Mouse (Mus musculus) stomach, embryonic 15.5 days (tissue): ENCODE measurements around the gene Gstm6. TPM values are rescaled to one million over a fixed set of nuclear protein-coding genes. Genes with fewer than 3 reads are reported as not detected.

Experiments used
- ATAC-seq: fragments of 200-750 bp; cut with Nextera tagmentation; 2 replicates; pipeline ENCODE4 v1.8.0; 2017; ENCODE audit warnings: low read depth, moderate number of reproducible peaks, moderate TSS enrichment; ENCODE audit not compliant: insufficient read depth, low FRiP score
- H3K27ac ChIP-seq: fragments of 300-500 bp; sonication (generic); 2 replicates; pipeline ENCODE4 v1.5.1; 2015; ENCODE audit warnings: mild to moderate bottlenecking, inconsistent platforms
- H3K27me3 ChIP-seq: fragments of 300-500 bp; sonication (generic); replicated peaks from 2 replicates; pipeline ENCODE4 v1.6.1; 2015; ENCODE audit warnings: inconsistent platforms
- H3K36me3 ChIP-seq: fragments of 300-500 bp; sonication (generic); 2 replicates; pipeline ENCODE4 v1.6.1; 2015; ENCODE audit warnings: inconsistent platforms
- H3K4me1 ChIP-seq: fragments of 300-500 bp; sonication (generic); 2 replicates; pipeline ENCODE4 v1.6.1; 2015; ENCODE audit warnings: inconsistent platforms
- H3K4me2 ChIP-seq: fragments of 300-500 bp; sonication (generic); 2 replicates; pipeline ENCODE4 v1.6.1; 2015; ENCODE audit warnings: mild to moderate bottlenecking, inconsistent platforms
- H3K4me3 ChIP-seq: fragments of 300-500 bp; sonication (generic); replicated peaks from 2 replicates; pipeline ENCODE4 v1.5.1; 2015; ENCODE audit warnings: inconsistent platforms
- H3K9ac ChIP-seq: fragments of 300-500 bp; sonication (generic); 2 replicates; pipeline ENCODE4 v1.6.1; 2015; ENCODE audit warnings: inconsistent platforms
- H3K9me3 ChIP-seq: fragments of 300-500 bp; sonication (generic); 2 replicates; pipeline ENCODE4 v1.6.1; 2016; ENCODE audit warnings: inconsistent platforms
- WGBS: fragments of 180-500 bp; shearing (Covaris S2); methylation state at CpG from one replicate; pipeline ENCODE4 v1.1.7; 2015; 5-methylcytosine and 5-hydroxymethylcytosine counted together
- polyA plus RNA-seq: library from polyadenylated mRNA; unstranded; fragments of >200 nt; fragmentation: Nextera tagmentation; extraction: Ambion mirVana; gene quantifications from 2 replicates; pipeline ENCODE4 v1.2.1, GENCODE M21; 2015

Gstm6 gene
- polyA plus RNA-seq, 1 experiment from 2014 or later: 9.3 TPM

DNA sequence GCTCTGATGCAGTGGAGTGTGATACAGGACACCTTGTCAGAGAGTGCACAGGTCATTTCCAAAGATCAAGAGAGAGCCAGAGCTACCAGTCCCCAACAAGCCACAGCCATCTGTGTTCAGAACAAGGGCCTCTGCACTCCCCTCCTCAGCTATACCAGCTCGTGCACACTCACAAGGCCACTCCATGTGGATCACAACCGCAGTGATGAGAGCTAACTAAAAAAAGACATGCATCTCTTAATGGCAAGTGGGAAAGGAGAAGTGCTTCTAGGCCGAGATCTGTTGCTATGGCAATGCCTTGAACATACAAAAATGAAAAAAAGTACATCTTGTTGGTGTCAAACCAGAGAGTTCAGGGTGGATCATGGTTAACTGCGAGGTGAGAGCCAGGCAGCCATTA, 3.7 kb downstream of the Gstm6 start:
- H3K4me2 ChIP-seq: no peak overlapping the region
- no peaks in the 10 kb centered on the region for H3K36me3 ChIP-seq
- H3K9ac ChIP-seq: no peak overlapping the region
- no peaks in the 10 kb centered on the region for H3K9me3 ChIP-seq
- WGBS: 64% methylated on average over 4 of the region's 4 CpGs
- no peak overlapping the region for H3K27ac ChIP-seq
- ATAC-seq: no peak
- no peaks in the 10 kb centered on the region for H3K4me1 ChIP-seq
- no peak overlapping the region for H3K4me3 ChIP-seq
- no peaks in the 10 kb centered on the region for H3K27me3 ChIP-seq

DNA sequence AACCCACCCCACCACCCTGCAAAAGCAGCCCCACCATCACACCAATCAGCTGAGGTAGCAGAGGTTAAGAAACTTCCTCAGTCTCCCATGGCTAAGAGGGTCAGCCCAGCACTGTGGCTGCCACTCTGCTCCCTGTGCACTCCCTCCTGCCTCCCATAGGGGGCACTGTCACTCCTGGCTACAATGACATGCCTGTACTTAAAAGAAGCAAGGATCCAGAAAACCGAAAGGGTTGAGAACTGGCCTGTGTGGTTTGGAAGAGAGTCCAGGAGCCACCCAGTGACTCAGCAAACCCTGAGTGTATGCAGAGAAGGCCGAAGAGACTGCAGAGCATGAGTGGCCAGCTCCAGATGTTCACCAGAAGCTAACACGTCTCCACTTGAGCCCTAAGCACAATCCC, 4.1 kb downstream of the Gstm6 start:
- no peak overlapping the region for H3K4me2 ChIP-seq
- no peak overlapping the region for H3K4me3 ChIP-seq
- H3K27ac ChIP-seq: no peak overlapping the region
- no peaks in the 10 kb centered on the region for H3K9me3 ChIP-seq
- H3K27me3 ChIP-seq: no peaks in the 10 kb centered on the region
- ATAC-seq: peak; percentile 20; the same call in 1 of the 2 replicates
- 30% methylated on average over 3 of the region's 3 CpGs for WGBS
- H3K36me3 ChIP-seq: no peaks in the 10 kb centered on the region
- no peak overlapping the region for H3K9ac ChIP-seq
- no peaks in the 10 kb centered on the region for H3K4me1 ChIP-seq

DNA sequence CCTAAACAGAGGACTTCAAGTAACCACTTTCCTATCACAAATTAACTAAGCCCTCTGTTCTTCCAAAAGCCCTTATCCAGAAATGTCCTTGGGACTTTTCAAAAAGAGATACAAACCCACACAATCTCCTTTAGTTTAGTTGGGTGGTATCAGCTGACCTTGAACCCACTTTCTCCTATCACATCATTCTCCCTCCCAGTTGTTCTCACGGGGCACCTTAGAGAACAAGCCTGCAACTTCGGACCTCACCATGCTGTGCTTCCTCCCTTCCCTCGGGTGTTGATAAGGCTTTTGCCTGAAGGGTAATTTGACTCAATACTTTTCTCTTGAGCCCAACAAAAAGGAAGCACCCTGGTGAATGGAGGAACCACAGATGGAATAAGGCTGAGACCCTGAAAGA, 7.7 kb downstream of the Gstm6 start:
- Histone ChIP-seq H3K4me3 (no peak overlapping the region), H3K27ac (no peak overlapping the region), H3K9ac (no peak overlapping the region), H3K27me3 (no peaks in the 10 kb centered on the region), H3K9me3 (no peaks in the 10 kb centered on the region), H3K36me3 (no peaks in the 10 kb centered on the region), H3K4me1 (no peaks in the 10 kb centered on the region), H3K4me2 (no peak overlapping the region)
- 47% methylated on average over 3 of the region's 3 CpGs for WGBS
- no peak for ATAC-seq

DNA sequence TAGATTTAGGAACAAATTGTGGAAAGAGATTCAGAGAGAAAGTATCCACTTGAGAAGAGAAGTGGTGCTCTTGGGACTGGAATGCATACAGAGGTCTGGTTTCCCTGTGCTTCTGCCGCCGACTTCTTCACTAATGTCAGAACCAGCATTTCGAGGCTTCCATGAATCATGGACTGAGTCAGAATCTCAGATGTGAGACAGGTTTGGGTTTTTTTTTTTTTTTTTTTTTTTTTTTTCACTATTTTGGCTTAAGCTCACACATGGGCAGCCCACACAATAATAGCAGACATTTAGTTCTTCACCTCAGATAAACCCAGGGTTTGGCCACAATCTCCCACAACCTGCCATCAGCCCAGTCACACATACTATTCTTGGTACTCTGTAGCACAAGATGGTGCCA, 8.3 kb downstream of the Gstm6 start:
- ATAC-seq: no peak
- H3K27ac ChIP-seq: no peak overlapping the region
- no peak overlapping the region for H3K4me3 ChIP-seq
- H3K36me3 ChIP-seq: no peaks in the 10 kb centered on the region
- 75% methylated on average over 3 of the region's 3 CpGs for WGBS
- H3K9me3 ChIP-seq: no peaks in the 10 kb centered on the region
- H3K4me1 ChIP-seq: no peaks in the 10 kb centered on the region
- no peaks in the 10 kb centered on the region for H3K27me3 ChIP-seq
- H3K4me2 ChIP-seq: no peak overlapping the region
- no peak overlapping the region for H3K9ac ChIP-seq

DNA sequence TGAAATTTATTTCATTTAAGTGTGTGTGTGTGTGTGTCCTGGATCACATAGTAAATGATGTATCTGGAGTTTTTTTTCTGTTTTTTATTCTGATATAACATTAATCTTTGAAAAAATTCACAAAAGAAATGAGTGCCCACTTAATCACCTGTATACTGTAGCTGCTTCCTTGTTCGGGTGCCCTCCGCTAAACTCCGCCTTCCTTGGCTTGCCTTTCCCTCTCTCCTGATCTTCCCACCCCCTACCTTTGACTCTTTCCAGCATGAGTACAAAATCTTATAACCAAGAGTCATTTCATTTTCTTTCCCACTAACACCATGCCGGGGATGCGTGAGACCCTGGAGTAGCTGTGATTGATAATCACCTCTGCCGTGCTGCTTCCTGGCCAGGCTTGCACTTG, 11.4 kb downstream of the Gstm6 start:
- no peaks in the 10 kb centered on the region for H3K36me3 ChIP-seq
- H3K27ac ChIP-seq: no peak overlapping the region; the same call in 1 of the 2 replicates
- no peak overlapping the region for H3K4me2 ChIP-seq
- H3K4me3 ChIP-seq: no peak overlapping the region
- 54% methylated on average over 6 of the region's 6 CpGs for WGBS
- no peak overlapping the region for H3K9ac ChIP-seq
- no peak for ATAC-seq
- H3K4me1 ChIP-seq: no peaks in the 10 kb centered on the region
- H3K27me3 ChIP-seq: no peaks in the 10 kb centered on the region
- H3K9me3 ChIP-seq: no peaks in the 10 kb centered on the region

DNA sequence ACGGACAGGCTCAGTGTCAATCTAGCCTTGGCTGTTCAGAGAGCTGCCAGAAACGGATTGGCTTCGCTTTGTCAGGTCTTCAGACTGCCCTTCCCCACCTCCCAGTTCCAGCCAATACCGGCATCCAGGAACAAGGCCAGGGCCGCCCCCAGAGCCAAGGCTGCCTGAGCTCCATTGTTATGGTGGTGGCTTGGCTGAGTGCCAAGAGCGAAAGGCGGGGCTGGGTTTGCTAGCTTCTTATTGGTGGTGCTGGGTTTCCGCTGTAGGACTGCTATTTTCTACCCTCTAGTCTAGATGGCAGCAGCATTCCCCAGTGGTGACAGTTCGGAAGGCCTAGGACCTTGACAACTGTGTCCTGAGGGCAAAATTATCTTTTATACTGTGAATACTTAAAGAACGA, 11.9 kb downstream of the Gstm6 start, which contains the start of gene Gstm7:
Gstm7 (minus strand) TSS at position 148 of the 400 bp plus-strand sequence.
- no peak within 1 kb of the TSS for H3K9ac ChIP-seq
- H3K4me3 ChIP-seq: peak within 1 kb of the TSS; percentile 24
- H3K27ac ChIP-seq: peak within 1 kb of the TSS; percentile 60; the same call in 1 of the 2 replicates
- no peaks in the 10 kb centered on the region for H3K9me3 ChIP-seq
- H3K27me3 ChIP-seq: no peaks in the 10 kb centered on the region
- H3K36me3 ChIP-seq: no peaks in the 10 kb centered on the region
- ATAC-seq: peak; percentile 95
- H3K4me2 ChIP-seq: peak within 1 kb of the TSS; percentile 48
- no peaks in the 10 kb centered on the region for H3K4me1 ChIP-seq
- 5% methylated on average over 10 of the region's 10 CpGs for WGBS

DNA sequence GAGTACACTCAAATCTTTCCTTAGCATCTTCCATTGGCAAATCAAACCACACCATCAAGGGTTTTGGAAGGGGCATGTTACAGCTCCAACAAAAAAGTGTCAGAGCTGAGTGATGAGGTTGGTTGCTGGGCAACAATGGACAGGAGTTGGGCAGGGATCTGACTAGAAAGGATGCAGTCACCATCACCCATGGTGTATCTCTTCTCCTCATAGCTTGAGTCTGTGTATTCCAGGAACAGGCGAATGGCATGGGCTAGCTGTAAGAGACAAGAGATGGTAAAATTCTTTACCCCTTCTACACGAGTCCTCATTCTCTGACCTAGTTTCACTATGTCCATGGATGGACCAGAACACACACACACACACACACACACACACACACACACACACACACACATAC, 12.4 kb downstream of the Gstm6 start:
- peak overlapping the region; percentile 60; the same call in 1 of the 2 replicates for H3K27ac ChIP-seq
- ATAC-seq: 0 out of 2 replicates have a peak, but pooled peaks have one; percentile 0

DNA sequence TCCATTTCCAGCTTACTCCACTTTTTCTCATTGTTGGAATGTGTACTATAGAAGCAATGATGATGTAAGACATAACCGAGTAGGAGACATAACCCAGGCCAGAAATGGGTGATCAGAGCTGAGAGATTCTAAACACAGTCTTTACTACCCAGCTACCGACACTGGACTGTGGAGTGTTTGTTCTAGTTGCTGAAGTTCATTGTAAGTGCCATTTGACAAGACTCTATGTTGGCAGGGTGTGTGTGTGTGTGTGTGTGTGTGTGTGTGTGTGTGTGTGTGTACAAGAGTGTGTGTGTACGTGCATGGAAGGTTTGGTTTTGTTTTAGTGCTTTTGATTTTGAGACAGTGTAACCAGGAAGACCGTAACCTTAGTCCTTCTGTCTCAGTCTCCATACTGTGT, 13.8 kb downstream of the Gstm6 start:
- 80% methylated on average over 4 of the region's 4 CpGs for WGBS
- Histone ChIP-seq H3K4me2 (no peak overlapping the region), H3K4me3 (no peak overlapping the region), H3K4me1 (no peaks in the 10 kb centered on the region), H3K27me3 (no peaks in the 10 kb centered on the region), H3K9ac (no peak overlapping the region), H3K9me3 (no peaks in the 10 kb centered on the region), H3K36me3 (no peaks in the 10 kb centered on the region), H3K27ac (no peak overlapping the region)
- ATAC-seq: no peak

More for the DNA sequence above, 12.4 kb downstream of the Gstm6 start:
- Histone ChIP-seq H3K9me3 (no peaks in the 10 kb centered on the region), H3K4me2 (peak overlapping the region; percentile 48), H3K4me1 (no peaks in the 10 kb centered on the region), H3K4me3 (peak overlapping the region; percentile 24), H3K27me3 (no peaks in the 10 kb centered on the region), H3K36me3 (no peaks in the 10 kb centered on the region), H3K9ac (no peak overlapping the region)
- 69% methylated on average over 2 of the region's 2 CpGs for WGBS

DNA sequence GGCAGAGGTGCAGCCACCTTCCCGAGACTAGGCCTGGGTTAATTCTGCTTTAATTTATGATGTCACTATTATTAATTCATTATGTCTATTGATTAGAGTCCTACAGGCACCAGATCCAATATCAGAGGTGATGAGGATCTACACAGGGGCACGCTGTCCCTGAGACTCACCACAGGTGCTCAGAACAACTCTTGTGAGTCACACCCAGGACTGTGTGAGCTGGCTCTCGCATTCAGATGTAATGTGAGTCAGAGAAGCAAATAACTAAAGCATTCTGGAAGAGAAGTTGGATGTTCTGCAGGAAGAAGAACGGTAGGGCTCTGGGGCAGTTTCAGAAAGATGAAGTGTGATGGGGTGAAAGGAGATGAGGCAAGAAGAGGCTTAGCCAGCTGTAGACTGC, 14.3 kb downstream of the Gstm6 start:
- Histone ChIP-seq H3K36me3 (no peaks in the 10 kb centered on the region), H3K27ac (no peak overlapping the region), H3K4me3 (no peak overlapping the region), H3K27me3 (no peaks in the 10 kb centered on the region), H3K4me2 (no peak overlapping the region), H3K4me1 (no peaks in the 10 kb centered on the region), H3K9me3 (no peaks in the 10 kb centered on the region), H3K9ac (no peak overlapping the region)
- WGBS: 80% methylated on average over 4 of the region's 4 CpGs
- no peak for ATAC-seq

DNA sequence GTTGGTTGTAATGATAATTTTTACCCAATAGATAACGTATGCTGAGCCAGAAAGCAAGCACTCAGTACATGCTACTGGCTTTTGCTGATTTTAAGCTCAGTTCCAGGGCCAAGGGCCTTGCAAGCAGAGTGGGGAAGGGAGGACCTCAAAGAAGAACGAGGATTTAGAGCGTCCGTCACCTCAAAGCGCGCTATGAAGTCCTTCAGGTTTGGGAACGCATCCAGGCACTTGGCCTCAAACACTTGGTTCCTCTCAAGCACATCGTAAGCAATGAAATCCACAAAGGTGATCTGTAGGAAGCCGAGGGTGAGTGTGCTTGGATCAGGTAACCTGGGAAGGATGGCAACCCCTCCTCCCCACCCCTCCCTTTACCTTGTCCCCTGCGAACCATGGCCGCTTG, 14.9 kb downstream of the Gstm6 start:
- 82% methylated on average over 11 of the region's 11 CpGs for WGBS
- H3K4me1 ChIP-seq: no peaks in the 10 kb centered on the region
- H3K4me3 ChIP-seq: no peak overlapping the region
- no peak overlapping the region for H3K27ac ChIP-seq
- H3K4me2 ChIP-seq: no peak overlapping the region
- H3K27me3 ChIP-seq: no peaks in the 10 kb centered on the region
- no peaks in the 10 kb centered on the region for H3K36me3 ChIP-seq
- no peak overlapping the region for H3K9ac ChIP-seq
- no peaks in the 10 kb centered on the region for H3K9me3 ChIP-seq
- ATAC-seq: no peak

DNA sequence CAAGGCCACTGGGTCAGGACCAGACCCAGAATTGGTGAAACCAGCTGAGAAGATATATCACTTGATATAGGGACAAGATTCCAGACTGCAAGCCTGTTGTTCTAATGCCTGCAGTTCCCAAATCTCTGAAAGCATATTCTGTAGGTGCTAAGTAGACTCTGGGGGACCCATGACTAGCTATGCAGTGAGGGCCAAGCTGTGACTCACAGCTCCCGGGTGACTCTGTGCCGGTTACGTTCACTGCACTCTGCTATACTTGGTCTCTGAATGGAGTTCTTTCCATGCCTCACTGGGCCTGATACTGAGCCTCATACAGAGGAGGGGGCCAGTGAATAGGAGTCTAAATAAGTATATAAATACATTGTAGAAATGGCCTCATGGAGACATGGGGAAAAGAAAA, 15.7 kb downstream of the Gstm6 start:
- H3K27me3 ChIP-seq: no peaks in the 10 kb centered on the region
- WGBS: 85% methylated on average over 3 of the region's 3 CpGs
- no peaks in the 10 kb centered on the region for H3K4me1 ChIP-seq
- H3K27ac ChIP-seq: no peak overlapping the region
- H3K4me3 ChIP-seq: no peak overlapping the region
- no peak overlapping the region for H3K4me2 ChIP-seq
- ATAC-seq: no peak
- H3K36me3 ChIP-seq: no peaks in the 10 kb centered on the region
- H3K9me3 ChIP-seq: no peaks in the 10 kb centered on the region
- no peak overlapping the region for H3K9ac ChIP-seq

DNA sequence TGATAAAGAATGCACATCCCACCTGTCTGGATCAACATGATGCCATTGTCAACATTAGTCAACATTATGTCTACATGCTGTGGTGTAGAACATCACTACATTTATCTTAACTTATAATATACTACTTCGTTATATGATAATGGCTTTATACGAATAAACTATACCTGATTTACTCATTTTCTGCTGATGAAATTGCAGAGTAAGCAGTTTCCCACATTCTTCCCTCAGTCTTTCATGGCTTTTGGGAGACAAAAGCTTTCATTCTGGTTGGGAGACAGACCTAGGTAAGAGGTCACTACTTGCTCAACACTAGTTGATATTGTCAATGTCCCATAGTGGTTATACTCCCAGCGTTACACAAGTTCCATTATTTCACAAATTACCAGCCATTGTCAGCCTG, 18.2 kb downstream of the Gstm6 start:
- 94% methylated on average over 3 of the region's 3 CpGs for WGBS
- no peaks in the 10 kb centered on the region for H3K27me3 ChIP-seq
- ATAC-seq: no peak
- H3K9ac ChIP-seq: no peak overlapping the region
- no peak overlapping the region for H3K4me2 ChIP-seq
- H3K27ac ChIP-seq: no peak overlapping the region
- no peaks in the 10 kb centered on the region for H3K4me1 ChIP-seq
- H3K9me3 ChIP-seq: no peaks in the 10 kb centered on the region
- H3K36me3 ChIP-seq: no peaks in the 10 kb centered on the region
- no peak overlapping the region for H3K4me3 ChIP-seq

DNA sequence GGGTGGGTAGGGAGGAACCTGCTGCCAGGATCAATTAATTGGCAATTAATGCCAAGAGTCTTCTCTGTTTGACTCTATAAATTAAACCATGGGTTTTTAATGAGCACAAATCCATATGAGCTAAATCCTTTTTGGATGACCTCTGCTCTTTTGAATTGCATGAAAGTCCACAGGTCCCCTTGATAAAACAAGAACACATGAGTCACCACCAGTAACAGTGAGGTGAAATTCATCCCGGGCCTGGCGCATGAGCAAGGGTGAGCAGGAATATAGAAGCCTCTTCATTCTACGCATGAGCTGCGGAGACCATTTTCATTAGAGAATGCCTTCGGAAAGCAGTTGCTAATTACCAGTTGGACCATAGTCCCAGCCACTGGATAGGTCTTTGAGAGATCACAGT, 23.2 kb downstream of the Gstm6 start:
- H3K4me2 ChIP-seq: no peak overlapping the region
- H3K9ac ChIP-seq: no peak overlapping the region
- no peaks in the 10 kb centered on the region for H3K4me1 ChIP-seq
- no peak overlapping the region for H3K4me3 ChIP-seq
- H3K9me3 ChIP-seq: no peaks in the 10 kb centered on the region
- no peak overlapping the region for H3K27ac ChIP-seq
- ATAC-seq: no peak
- 87% methylated on average over 5 of the region's 5 CpGs for WGBS
- H3K27me3 ChIP-seq: no peaks in the 10 kb centered on the region
- H3K36me3 ChIP-seq: no peaks in the 10 kb centered on the region
